Mouse (Mus musculus): Measurements from ENCODE around the gene Chka.

DNA sequence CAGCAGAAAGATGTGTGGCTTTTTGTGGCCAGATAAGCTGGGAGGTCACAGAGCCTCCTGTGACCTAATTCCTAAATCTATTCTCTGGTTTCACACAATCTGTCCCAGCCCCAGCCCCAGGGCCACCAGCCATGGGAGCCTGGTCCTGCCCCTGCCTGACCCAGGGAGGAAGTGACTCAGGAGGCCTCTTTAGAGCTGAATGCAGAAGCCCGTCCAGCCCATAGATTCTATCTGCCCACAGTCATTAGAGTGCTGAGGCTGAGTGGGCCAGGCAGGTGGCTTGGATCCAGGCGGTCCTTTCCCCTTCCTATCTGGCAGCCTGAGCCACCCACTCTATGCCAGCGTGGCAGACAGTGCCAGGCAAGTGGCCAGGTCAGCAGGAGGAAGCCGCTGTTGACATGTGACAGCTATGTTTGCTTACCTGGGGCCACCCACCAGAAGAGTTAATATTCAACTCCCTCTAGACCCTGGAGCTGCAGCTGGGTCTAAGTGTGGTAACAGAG is 18.7 kb upstream of the Chka start:
- TF ChIP-seq POLR2A (IDR thresholded peaks at IDR 0.05; ENCODE audit: insufficient read depth, low read depth, low read length): no peak
- TF ChIP-seq CTCF (IDR thresholded peaks at IDR 0.05): no peak
- TF ChIP-seq EP300 (IDR thresholded peaks at IDR 0.05; ENCODE audit: insufficient read depth, low read depth, low read length): no peak
